Mouse (Mus musculus) megakaryocyte, embryonic 14.5 days (primary cell): ENCODE data around the gene Slc41a2.

Source experiments
- FLI1 ChIP-seq: IDR thresholded peaks from 2 replicates; pipeline ENCODE4 v1.6.1; 2012; ENCODE audit warnings: low read length, inconsistent platforms, mixed read lengths
- GATA1 ChIP-seq: IDR thresholded peaks from 3 replicates; pipeline ENCODE4 v1.6.1; 2012; ENCODE audit warnings: mixed read lengths, low read length, inconsistent platforms, borderline replicate concordance

- TF ChIP-seq FLI1 (no peak), GATA1 (no peak)
Observed at GRCm38 (mm10) chr10:83264680-83265079, 73.0 kb downstream of the Slc41a2 start.
